Comparison of ENCODE assay signal across 10 mouse cellular contexts in the genomic region with DNA sequence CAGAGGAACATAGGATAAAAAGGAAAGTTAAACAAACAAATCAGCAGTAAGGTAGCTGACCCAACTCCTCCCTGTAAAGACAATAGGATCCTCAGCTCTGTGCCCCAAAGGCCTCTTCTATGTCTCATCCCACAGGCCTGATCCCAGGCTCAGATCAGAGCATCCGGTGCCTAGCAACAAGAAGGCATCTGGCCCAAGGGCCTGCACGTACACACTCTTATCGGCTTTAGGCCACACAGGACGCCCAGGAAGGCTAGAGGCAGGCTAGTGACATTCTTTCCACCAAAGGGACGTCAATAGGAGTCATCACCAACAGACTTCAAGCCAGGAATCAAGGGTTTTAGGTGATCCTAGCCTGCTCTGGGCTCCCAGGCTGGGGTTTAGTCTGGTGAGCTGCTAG.
DNase-seq lines count a peak whose midpoint lies in the region; ATAC-seq and TF ChIP-seq lines count a peak whose summit lies in the region.
"Had no signal": no experiment of that assay in that cellular context is flagged by ENCODE, and none has a peak within 500 bp of the region (broad histone marks: within the 10 kb centered on the region; RNA-seq: fewer than 3 reads in every experiment).

No protein-coding gene starts in this region.

- no peak for TF ChIP-seq CTCF in liver, postnatal 0 days (IDR thresholded peaks at IDR 0.05; ENCODE audit: low read depth)

- H3K9ac ChIP-seq in liver, embryonic 12.5 days = no peak overlapping the region
- no peak overlapping the region for H3K9ac ChIP-seq in liver, postnatal 0 days (replicated peaks)
- H3K9ac ChIP-seq in heart, embryonic 15.5 days = no peak overlapping the region

- no peaks in the 10 kb centered on the region for H3K36me3 ChIP-seq in liver, embryonic 12.5 days
- no peaks in the 10 kb centered on the region for H3K36me3 ChIP-seq in liver, postnatal 0 days (replicated peaks; ENCODE audit: insufficient read depth, low read length)
- H3K36me3 ChIP-seq in heart, embryonic 15.5 days = no peaks in the 10 kb centered on the region

- ATAC-seq in liver, embryonic 12.5 days = peak; percentile 21; the same call in 1 of the 2 replicates
- no peak for ATAC-seq in liver, postnatal 0 days
- peak; percentile 85 for ATAC-seq in heart, embryonic 15.5 days (replicated peaks; ENCODE audit: insufficient number of reproducible peaks, insufficient read depth, low FRiP score, low read depth)

- no peak overlapping the region for H3K27ac ChIP-seq in liver, embryonic 12.5 days
- no peak overlapping the region for H3K27ac ChIP-seq in liver, postnatal 0 days (ENCODE audit: low read depth)
- peak overlapping the region; percentile 49 for H3K27ac ChIP-seq in heart, embryonic 15.5 days

- no peak overlapping the region for H3K4me3 ChIP-seq in liver, embryonic 12.5 days
- no peak overlapping the region for H3K4me3 ChIP-seq in liver, postnatal 0 days (ENCODE audit: low read depth, low read length)
- no peak overlapping the region for H3K4me3 ChIP-seq in heart, embryonic 15.5 days
- H3K4me3 ChIP-seq: erythroblast, embryonic 14.5 days had no signal

- H3K4me2 ChIP-seq in liver, embryonic 12.5 days = no peak overlapping the region
- no peak overlapping the region for H3K4me2 ChIP-seq in liver, postnatal 0 days (ENCODE audit: low read depth, low read length)
- no peak overlapping the region for H3K4me2 ChIP-seq in heart, embryonic 15.5 days

- intact Hi-C loops in left cerebral cortex, postnatal 25 days (cut with DNase I) = no loop called here

- TF ChIP-seq EP300 in liver, postnatal 0 days (IDR thresholded peaks at IDR 0.05; ENCODE audit: low read depth) = no peak

- no peaks in the 10 kb centered on the region for H3K27me3 ChIP-seq in liver, embryonic 12.5 days (replicated peaks)
- no peaks in the 10 kb centered on the region for H3K27me3 ChIP-seq in liver, postnatal 0 days (ENCODE audit: insufficient read depth, low read length)
- H3K27me3 ChIP-seq in heart, embryonic 15.5 days = no peaks in the 10 kb centered on the region

- peaks cover 10% of the 10 kb centered on the region; the same call in 1 of the 2 replicates for H3K4me1 ChIP-seq in liver, embryonic 12.5 days
- peaks cover 7% of the 10 kb centered on the region; the same call in 1 of the 2 replicates for H3K4me1 ChIP-seq in liver, postnatal 0 days (ENCODE audit: insufficient read depth)
- H3K4me1 ChIP-seq in heart, embryonic 15.5 days (replicated peaks) = peaks cover 24% of the 10 kb centered on the region

- no peaks in the 10 kb centered on the region for H3K9me3 ChIP-seq in liver, embryonic 12.5 days (replicated peaks)
- no peaks in the 10 kb centered on the region for H3K9me3 ChIP-seq in liver, postnatal 0 days (ENCODE audit: low read length)
- H3K9me3 ChIP-seq in heart, embryonic 15.5 days (replicated peaks) = no peaks in the 10 kb centered on the region

- no peak for DNase-seq in liver, postnatal 0 days
- DNase-seq in embryo, embryonic 10 days (ENCODE audit: low spot score) = peak; percentile 84
- peak; percentile 65 for DNase-seq in retina, adult 2 months (ENCODE audit: low read depth, low spot score)
- no peak for DNase-seq in left cerebral cortex, postnatal 25 days (ENCODE audit: low spot score in 2 of 2)
- no peak for DNase-seq in cerebellum, postnatal 25 days
- DNase-seq in thymus, adult 18-20 months = no peak
- DNase-seq: thymus, postnatal 25 days had no signal

- WGBS in liver, embryonic 12.5 days (ENCODE audit: insufficient replicate concordance) = 39% methylated on average over 5 of the region's 5 CpGs
- WGBS in liver, postnatal 0 days (ENCODE audit: insufficient replicate concordance) = 45% methylated on average over 5 of the region's 5 CpGs
- 21% methylated on average over 5 of the region's 5 CpGs for WGBS in heart, embryonic 15.5 days

Comparison
In these comparisons a context has a peak if more than half of its experiments do, and no peak if none do; other contexts are left out.
1. DNase-seq: peak in embryo, embryonic 10 days (single experiment) and retina, adult 2 months (single experiment); none in liver, postnatal 0 days (single experiment), left cerebral cortex, postnatal 25 days (0 of 2), cerebellum, postnatal 25 days (0 of 2) and thymus, adult 18-20 months (0 of 2).